Mouse (Mus musculus) adrenal gland, postnatal 25 days (tissue): Measurements from ENCODE around the gene Tdrd7. TPM values are rescaled to one million over a fixed set of nuclear protein-coding genes. Genes with fewer than 3 reads are reported as not detected.

Experiments
- DNase-seq: peaks from one replicate; pipeline ENCODE4 v3.0.0; 2021; ENCODE audit warnings: mixed read lengths
- total RNA-seq: library from RNA; stranded (reverse); gene quantifications from 2 replicates; pipeline ENCODE4 v1.2.3, GENCODE M21; 2021

The Tdrd7 gene
- total RNA-seq, 1 experiment from 2014 or later, result 31.2 TPM

- peak; percentile 64 for DNase-seq
These were observed 7.3 kb downstream of the Tdrd7 start for GRCm38 (mm10) chr4:45972448-45972854.

- DNase-seq, result no peak
These were observed 7.8 kb downstream of the Tdrd7 start for GRCm38 (mm10) chr4:45972951-45973350.

- no peak for DNase-seq
These were observed 12.0 kb downstream of the Tdrd7 start for GRCm38 (mm10) chr4:45976931-45977667.

GRCm38 (mm10) chr4:45979916-45980315, 14.8 kb downstream of the Tdrd7 start:
- DNase-seq, result no peak

GRCm38 (mm10) chr4:45981054-45981453, 15.9 kb downstream of the Tdrd7 start:
- DNase-seq, result no peak

GRCm38 (mm10) chr4:45990427-45991135, 25.4 kb downstream of the Tdrd7 start:
- no peak for DNase-seq

- DNase-seq, result no peak
These were observed 33.4 kb downstream of the Tdrd7 start for GRCm38 (mm10) chr4:45998536-45998935.

GRCm38 (mm10) chr4:46008142-46008793, 43.1 kb downstream of the Tdrd7 start:
- DNase-seq, result no peak

GRCm38 (mm10) chr4:46011698-46012097, 46.6 kb downstream of the Tdrd7 start:
- DNase-seq, result no peak

GRCm38 (mm10) chr4:46015605-46016004, 50.5 kb downstream of the Tdrd7 start:
- DNase-seq, result no peak

GRCm38 (mm10) chr4:46023021-46023481, 57.9 kb downstream of the Tdrd7 start:
- no peak for DNase-seq

- DNase-seq, result peak; percentile 44
These were observed 60.8 kb downstream of the Tdrd7 start for GRCm38 (mm10) chr4:46025893-46026292.

GRCm38 (mm10) chr4:46028224-46028623, 63.1 kb downstream of the Tdrd7 start:
- DNase-seq, result no peak

GRCm38 (mm10) chr4:46028781-46029180, 63.6 kb downstream of the Tdrd7 start:
- no peak for DNase-seq

GRCm38 (mm10) chr4:46029552-46029951, 64.4 kb downstream of the Tdrd7 start:
- DNase-seq, result peak; percentile 17

GRCm38 (mm10) chr4:46032448-46032847, 67.3 kb downstream of the Tdrd7 start:
- DNase-seq, result no peak

- DNase-seq, result no peak
These were observed 68.1 kb downstream of the Tdrd7 start for GRCm38 (mm10) chr4:46033197-46033596.

- no peak for DNase-seq
These were observed 73.4 kb downstream of the Tdrd7 start for GRCm38 (mm10) chr4:46038591-46038891.

GRCm38 (mm10) chr4:46038892-46039751, 74.0 kb downstream of the Tdrd7 start, which contains the start of gene Tmod1:
Gene Tmod1, plus strand, starts transcription at chr4:46038935.
- DNase-seq, result peak; percentile 81

- DNase-seq, result no peak
These were observed 74.8 kb downstream of the Tdrd7 start for GRCm38 (mm10) chr4:46039899-46040298.

- no peak for DNase-seq
These were observed 75.6 kb downstream of the Tdrd7 start for GRCm38 (mm10) chr4:46040594-46041192.
